Mouse (Mus musculus): ENCODE results near the gene Rbm41. TPM values are rescaled to one million over a fixed set of nuclear protein-coding genes. Genes with fewer than 3 reads are reported as not detected.

The Rbm41 gene
- total RNA-seq (2021): 1 to 10 TPM; 4.6 to 4.8 TPM
- long read RNA-seq, experiment 1: 0 reads
- long read RNA-seq, experiment 2, partial matches to known transcripts: 0 of 4 reads
- long read RNA-seq, experiment 2, other reads (novel, unspliced or antisense): 2 of 4 reads

DNA sequence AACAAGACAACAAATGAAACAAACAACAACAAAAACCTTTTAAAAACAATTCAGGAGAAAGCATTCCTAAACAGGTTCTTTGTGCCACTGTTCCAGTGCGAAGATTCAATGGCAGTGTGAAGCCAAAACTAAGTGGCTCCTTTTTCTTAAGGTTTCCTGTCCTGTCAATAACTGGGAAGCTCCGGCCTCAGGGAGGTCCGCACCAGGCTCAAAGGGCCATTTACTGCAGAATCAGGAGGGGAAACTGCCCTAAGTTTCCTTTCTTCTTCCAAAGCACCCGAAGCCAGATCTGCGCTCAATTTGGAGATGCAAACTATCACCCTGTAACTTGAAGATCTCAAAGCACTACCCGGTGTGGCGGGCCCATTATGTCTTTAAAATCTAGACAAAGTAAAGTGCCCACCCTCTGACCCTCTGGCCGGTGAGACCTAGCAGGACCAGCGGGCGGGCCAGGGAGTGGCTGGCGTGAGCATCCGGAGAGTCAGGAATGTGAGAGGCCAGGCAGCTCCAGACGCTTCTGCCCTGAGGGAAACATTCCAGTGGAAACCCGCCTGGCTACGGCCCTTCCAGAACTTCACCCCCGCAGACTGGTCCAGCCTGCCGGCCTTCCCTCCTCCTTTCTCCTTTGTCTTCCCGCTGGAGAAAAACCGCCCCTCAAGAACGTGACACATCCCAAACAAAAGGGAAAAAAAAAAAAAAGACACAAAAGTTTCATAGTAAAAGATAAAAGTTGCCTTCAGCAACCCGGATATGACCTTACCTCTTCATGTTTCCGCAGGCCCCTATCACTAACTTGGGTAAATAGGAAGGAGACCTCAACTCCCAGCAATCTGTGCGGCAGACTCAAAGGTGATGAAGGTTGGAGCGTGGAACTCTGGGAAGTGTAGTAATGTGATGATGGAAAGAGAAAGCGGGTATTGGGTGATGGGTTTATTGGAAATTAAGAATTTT is at the start of gene Rbm41:
Gene Rbm41 (minus strand): TSS at position 856 of the 951 bp plus-strand sequence.
- peak; percentile 15 for DNase-seq
- intact Hi-C loops (cut with DNase I; ENCODE audit: low total_unique reads): no loop called here

DNA sequence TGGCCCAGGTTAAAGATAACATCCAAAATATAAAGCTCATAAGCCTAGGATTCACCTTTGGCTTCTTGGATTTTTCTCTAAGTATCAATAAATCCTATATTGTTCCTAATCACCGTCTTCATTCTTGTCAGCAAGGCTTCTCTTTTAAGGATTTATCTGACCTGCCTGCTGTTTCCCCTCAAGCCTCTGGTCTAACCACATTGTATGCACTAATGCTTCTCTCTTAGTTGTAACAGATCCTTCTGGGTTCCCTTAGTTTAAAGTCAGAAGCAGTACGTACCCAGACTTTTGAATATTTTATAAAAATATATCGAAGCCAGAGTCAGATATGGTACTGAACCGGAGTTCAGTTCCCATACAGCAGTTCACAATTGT is 283 bp upstream of the Rbm41 start:
- DNase-seq: no peak
- intact Hi-C loops (cut with DNase I; ENCODE audit: low total_unique reads): no loop called here

GRCm38 (mm10) chrX:139982115-139982514 is 16.3 kb downstream of the Rbm41 start:
- intact Hi-C loops (cut with DNase I; ENCODE audit: low total_unique reads): no loop called here
- DNase-seq: no peak

DNA sequence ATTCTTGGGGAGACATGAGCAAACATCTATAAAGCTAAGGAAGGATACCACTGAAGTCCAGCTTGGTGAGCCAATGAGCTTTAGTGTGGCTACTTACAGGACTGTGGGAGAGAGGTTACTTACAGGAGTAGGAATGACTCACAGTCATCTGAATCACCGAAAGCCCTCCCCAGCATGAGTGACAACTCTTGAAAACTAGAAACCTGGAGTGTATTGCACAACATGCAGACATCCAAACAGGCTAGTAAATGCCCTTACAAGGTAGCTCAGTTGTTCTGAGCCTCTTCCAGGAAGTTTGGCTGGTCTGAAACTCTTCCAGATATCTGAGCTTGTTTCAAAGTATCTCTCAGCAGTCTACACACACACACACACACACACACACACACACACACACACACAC is 64.9 kb downstream of the Rbm41 start:
- no peak for DNase-seq
- intact Hi-C loops (cut with DNase I; ENCODE audit: low total_unique reads): no loop called here

DNA sequence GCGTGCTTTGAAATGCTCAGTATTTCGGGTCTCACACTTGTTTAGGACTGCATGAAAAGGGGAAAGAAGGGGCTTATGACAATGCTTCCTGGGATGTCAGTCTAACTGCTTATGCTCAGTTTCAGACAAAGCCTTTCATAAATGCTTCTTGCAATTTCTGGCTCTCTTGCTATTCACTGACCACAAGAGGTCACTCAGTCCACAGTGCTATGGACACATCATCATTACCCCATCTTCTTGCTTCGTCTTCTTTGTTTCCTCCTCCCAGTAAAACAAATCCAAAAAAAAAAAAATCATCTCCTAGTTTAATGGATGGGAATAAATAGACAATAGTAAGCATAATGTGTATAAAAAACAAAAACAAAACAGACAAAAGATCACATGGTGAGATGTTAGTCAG is 65.9 kb downstream of the Rbm41 start:
- DNase-seq: no peak
- intact Hi-C loops (cut with DNase I; ENCODE audit: low total_unique reads): no loop called here

GRCm38 (mm10) chrX:139920572-139920971 is 77.8 kb downstream of the Rbm41 start:
- DNase-seq: no peak
- intact Hi-C loops (cut with DNase I; ENCODE audit: low total_unique reads): no loop called here

DNA sequence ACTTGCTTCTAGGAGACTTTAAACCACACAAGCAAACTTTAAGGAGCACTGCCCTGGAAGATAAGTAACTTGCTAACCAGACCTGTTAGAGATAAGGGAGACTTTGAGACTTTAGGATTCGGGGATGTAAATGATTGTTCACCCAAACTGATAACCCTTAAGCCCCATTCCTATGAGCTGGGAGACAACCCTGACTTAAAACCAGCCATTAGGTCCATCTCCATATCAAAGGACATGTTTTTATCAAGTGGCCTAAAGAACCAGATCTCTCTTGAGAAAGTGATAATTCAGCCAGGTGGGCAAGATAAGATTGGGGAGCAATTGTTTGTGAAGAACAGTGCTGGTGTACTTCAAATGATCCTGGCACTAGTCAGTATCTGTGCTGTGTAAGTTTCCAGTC is 107.0 kb downstream of the Rbm41 start:
- no peak for DNase-seq
- intact Hi-C loops (cut with DNase I; ENCODE audit: low total_unique reads): no loop called here

DNA sequence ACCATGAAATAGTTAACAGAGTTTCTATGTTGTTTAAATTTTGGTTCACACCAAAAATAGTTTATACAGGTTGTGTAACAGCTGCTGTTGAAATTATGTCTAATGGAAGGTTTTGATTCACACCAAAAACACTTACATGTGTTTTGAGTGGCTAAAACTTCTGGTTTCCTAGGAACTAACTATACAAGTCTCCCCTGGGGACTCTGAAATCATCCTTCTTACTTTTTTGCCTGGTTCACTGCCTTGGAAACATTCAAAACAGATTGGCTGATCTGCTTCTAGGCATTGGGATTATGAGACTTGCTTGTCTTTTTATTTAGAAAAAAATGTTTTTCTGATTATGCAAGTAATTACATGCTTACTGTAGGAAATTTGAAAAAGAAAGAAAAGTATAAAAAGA is 115.2 kb downstream of the Rbm41 start:
- intact Hi-C loops (cut with DNase I; ENCODE audit: low total_unique reads): no loop called here
- no peak for DNase-seq

GRCm38 (mm10) chrX:139877936-139878335 is 120.5 kb downstream of the Rbm41 start:
- intact Hi-C loops (cut with DNase I; ENCODE audit: low total_unique reads): no loop called here
- DNase-seq: no peak

DNA sequence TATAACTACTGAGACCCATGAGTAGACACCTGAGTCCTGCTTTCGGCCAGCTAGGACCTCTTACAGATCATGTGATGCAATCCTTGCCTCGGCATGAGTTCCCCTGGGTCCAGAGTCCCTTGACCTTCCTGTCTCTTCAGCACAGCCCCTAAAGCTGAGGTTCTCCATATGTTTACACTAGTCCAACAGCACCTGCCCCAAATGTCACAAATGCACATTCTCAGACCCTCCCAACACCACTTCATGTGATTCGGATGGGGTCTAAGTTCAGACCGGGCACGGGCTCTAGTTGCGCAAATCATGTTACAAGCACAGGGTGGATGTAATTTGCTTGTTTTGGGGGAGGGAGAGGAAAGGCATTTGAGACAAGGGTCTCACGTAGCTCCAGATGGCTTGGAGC is 121.3 kb downstream of the Rbm41 start:
- intact Hi-C loops (cut with DNase I; ENCODE audit: low total_unique reads): no loop called here

GRCm38 (mm10) chrX:139870938-139871791 is 127.2 kb downstream of the Rbm41 start, which contains the start of gene Morc4:
Morc4 (minus strand) TSS chrX:139871677.
- intact Hi-C loops (cut with DNase I; ENCODE audit: low total_unique reads): no loop called here
- peak; percentile 59 for DNase-seq

More for the DNA sequence above, 121.3 kb downstream of the Rbm41 start:
- no peak for DNase-seq

DNA sequence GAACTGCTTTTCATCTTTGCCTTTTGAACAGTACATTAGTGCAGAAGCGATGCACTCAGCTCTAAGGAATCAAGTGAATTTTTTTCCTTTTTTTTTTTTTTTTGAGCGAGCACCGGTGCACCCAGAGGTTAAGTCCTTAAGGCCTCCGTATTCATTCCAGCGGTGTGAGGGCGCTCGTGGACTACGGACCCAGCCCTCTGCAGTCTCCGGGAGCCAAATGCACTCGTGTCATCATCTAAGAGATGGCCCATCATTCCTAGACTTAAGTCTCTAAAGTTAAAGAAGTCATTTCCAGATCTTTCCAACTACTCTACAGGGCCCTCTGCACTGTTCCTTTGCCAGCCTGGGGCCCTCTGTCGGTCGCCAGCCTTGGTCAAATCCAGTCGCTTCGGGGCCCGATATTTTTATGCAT is 128.1 kb downstream of the Rbm41 start:
- intact Hi-C loops (cut with DNase I; ENCODE audit: low total_unique reads): no loop called here
- DNase-seq: peak; percentile 49

DNA sequence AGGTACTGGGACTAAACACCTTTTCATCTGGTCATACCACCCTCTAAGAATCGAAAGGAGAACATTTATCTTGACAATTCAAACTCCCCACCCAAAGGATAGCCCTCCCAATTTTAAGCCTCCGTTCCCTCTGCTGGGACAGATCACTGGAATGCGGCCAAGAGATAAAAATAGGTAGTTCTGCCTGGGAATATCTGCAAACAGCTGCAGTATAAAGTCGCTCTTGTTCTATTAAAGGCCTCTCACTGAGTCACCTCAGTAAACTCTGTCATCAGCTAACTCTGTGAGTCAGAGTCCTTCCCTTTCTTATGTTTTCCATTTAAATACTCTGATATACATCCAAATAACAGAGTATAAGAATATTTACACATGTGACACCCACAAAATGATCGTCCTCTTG is 139.0 kb downstream of the Rbm41 start:
- intact Hi-C loops (cut with DNase I; ENCODE audit: low total_unique reads): no loop called here
- DNase-seq: no peak

- intact Hi-C loops (cut with DNase I; ENCODE audit: low total_unique reads): no loop called here
- no peak for DNase-seq
Measured at GRCm38 (mm10) chrX:139854795-139855194, 143.6 kb downstream of the Rbm41 start.

DNA sequence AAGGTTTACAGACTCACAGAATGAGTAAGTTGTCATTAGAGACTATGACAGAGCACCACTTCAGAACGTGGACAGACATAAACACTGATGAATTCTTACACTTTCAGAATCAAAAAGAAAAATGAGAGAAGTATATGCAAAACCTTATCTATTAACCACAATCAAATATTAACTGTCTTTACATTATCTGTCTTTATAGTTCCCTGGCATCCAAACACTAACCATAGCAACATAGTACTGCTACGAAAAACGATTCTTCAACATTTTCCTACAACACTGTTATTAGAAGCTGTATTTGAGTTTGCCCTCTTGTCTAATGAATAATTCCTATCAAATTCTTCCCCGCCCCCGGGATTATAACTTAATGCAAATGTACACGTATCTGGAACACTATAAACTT is 157.3 kb downstream of the Rbm41 start:
- no peak for DNase-seq
- intact Hi-C loops (cut with DNase I; ENCODE audit: low total_unique reads): no loop called here

Other genes with a start within 250 kb of the Rbm41 start
- under 1 TPM; 0.40 to 0.62 TPM for gene Ripply1, start 216.2 kb downstream of the Rbm41 start, total RNA-seq (2021)
- under 1 TPM; 0.16 to 0.18 TPM for gene Cldn2, start 197.8 kb downstream of the Rbm41 start, total RNA-seq (2021)
- 1 to 10 TPM; 7.7 to 9.5 TPM for gene Morc4, start 126.9 kb downstream of the Rbm41 start, total RNA-seq (2021)
- under 1 TPM; 0.25 to 0.82 TPM for gene Nup62cl, start 64.1 kb upstream of the Rbm41 start, total RNA-seq (2021)
- gene Pih1h3b, start 64.3 kb upstream of the Rbm41 start, total RNA-seq (2021): not detected